Mouse (Mus musculus): ENCODE measurements around the gene Lrrc8d.

Lrrc8d gene

DNA sequence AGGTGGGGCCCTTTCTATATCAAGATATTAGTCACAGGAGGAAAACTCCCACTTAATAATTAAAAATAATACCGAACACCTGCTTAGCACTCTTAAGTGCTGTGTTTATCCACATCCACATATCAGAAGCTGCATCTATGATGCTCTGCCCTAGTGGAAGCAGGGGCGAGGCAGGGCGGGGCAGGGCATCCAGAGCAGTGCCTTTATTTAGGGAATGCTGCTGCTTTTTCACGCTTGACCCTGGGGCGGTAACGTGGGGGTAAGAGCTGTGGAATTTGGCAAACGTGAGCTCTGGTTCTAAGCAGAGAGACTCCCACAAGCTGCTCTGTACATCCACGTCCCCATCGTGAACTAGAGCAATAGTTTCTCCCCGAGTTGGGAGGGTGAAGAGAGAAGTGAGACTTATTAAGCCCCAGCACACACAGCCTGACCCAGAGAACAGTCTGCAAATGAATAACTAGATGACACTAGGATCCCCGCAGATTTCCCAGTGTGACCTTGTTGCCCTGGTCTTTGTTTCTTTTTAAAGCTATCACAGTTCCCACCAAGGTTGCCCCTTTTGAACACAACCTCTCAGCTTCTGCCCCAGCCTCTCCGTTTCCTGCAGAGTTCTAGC, 77.3 kb downstream of the Lrrc8d start:
- DNase-seq: peak; percentile 45

DNA sequence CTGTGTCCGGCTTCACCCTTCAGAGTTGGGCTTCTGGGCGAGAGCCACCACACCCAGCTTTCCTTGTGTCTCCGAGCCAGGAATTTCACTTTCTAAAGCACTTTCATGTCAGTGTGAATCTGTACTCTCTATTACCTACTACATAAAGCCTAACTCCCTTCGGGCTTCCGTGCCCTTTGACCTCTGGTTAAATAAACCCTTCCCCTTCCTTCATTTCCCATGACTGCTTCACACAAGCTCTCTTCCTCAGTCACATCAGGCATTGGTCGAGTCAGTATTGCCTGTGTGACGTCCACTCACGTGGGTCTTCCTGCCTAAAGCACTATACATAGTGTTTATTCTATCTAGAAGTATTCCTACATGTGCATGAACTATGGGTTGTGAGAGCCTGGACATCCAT, 77.9 kb downstream of the Lrrc8d start:
- no peak for DNase-seq

DNA sequence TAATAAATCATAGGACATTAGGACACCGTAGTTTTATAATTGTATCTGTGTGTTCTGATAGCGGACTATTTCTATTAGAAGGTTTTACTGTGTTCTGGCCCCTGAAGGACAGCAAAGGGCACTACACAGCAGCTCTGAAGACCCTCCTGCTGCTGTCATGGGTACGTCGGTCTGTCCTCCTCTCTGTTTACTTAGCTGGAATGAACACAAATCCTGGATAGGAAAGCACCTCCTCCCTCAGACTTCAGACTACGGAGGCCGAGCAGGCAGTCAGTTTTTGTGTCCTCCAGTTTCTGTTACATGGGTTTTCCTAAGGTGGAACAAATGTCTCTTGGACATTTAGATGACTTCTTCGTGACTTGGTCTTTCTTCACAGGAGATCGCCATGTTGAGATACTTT, 78.4 kb downstream of the Lrrc8d start:
- no peak for DNase-seq

DNA sequence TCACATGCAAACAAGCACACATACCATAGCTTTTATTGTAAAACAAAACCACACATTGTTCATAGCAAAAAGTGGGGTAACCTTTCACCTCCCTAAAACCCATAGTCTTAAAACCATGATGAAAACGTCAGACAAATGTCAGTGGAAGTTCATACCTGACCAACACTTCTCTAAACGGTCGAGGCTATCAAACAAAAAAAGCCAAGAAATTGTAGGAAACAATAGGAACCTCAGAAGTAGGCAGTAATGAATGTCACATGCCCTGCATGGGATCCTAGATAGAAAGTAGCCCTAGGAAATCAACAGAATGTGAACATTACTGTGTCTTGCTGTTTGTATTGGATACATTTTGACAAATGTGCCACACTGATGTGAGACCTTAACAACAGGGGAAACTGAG, 79.0 kb downstream of the Lrrc8d start:
- DNase-seq: no peak

DNA sequence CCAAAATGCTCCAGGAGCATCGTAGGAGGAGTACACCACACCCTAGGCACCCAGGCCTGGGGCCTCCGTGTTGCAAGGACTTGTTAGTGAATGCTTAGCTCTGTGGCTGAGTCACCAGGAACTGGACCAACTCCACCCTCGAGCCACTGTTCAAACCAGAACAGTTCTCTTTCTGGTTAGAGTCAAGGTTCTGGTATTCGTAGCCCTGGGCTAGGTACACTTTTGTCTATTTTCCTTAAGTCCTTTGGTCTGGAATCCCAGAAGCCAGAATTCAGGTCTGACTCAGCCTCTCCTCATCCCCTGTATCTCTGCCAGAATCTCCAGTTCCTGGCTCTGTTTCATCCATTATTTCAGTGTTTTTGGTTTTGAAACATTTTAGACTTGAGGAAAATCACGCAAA, 79.6 kb downstream of the Lrrc8d start:
- DNase-seq: no peak

DNA sequence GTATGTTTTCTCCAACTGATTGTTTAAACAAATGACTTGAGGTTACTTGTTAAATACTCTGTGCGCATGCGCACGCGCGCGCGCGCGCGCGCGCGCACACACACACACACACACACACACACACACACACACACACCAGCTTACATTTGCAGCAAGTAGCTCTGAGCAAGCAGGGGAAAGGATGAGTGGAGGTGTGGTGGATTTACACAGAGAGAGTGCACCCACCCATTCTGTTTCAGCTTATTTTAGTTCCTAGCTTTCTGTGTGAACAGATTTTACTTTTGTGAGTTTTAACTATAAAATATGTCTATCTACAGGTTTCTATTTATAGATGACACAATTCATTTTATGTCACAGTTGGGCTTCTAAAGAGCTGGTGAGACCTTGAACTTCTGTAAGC, 84.1 kb downstream of the Lrrc8d start:
- no peak for DNase-seq

DNA sequence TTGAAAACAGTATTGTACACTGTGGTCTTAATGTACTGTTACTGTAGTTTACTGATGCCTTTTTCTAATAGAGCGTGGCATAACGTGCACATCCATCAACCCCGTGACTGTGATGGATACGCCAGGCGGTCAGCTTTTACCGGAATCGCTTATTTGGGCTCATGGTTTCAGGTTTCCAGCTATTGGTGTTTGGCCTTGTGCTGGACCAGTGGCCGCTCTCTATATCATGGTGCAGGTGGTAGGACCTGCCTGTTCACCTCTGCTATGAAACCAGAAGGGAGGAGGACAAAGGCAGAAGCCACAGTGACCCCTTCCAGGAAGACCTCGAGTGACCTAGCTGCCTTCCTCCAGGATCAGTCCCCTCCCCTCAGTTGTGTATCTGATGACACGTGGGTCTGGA, 85.0 kb downstream of the Lrrc8d start:
- DNase-seq: no peak

DNA sequence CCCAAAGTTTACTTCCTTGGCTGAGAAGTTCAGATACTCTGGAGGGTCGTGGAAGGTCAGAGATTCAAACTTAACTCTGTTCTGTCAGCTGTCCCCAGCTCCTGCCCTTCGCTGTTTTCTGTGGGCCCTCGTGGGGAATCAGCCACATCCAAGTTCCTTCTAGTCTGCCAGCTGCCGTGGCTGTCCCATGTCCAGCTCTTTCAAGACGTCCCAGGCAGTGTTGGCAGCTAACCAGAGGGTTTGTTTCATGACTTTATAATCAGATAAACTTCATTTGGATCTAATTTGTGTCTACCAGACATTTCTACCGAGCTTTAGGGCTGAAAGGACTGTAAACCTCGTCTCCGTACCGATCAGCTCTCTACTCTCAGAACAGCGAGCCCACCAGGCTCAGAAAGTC, 87.8 kb downstream of the Lrrc8d start:
- peak; percentile 56 for DNase-seq

DNA sequence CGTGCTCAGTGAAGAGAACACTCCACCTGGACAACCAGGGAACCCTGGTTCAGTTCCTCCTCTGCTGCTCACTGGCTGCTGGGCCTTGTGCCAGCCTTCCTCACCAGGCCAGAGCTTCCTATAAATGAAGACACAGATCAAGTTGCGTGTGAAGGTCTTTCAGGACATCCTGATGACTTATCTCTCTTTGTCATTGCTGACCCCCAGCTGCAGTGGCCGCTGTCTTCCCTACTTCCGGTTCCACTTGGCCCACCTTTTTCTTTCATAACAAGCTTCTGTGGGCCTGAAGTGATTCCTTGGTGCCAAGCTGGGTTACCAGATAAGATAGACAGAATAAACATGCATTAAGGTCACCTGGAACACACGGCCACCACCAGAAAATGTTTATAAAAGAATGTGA, 90.0 kb downstream of the Lrrc8d start:
- peak; percentile 57 for DNase-seq

DNA sequence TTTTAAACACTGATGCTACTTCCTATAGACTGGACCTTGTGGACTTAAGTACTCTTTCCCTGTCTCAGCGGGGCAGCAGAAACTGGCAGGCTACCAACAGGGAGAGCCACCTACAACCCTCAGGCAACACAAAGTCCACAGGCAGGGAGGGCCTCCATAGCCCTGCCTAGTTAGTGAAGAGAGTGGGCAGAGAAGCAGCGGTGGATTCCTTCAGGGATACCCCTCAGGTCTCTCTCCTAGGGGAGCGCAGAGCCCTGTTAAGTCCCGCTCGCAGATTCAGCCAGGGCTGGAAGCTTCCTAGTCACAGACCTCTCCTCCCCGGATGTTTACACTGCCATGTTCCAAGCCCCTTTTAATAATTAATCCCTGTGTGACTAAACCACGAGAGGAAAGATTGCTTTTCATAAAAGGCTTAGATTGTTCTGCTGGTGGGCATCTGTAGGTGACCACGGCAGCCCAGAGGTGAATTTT, 92.6 kb downstream of the Lrrc8d start:
- DNase-seq: peak; percentile 88

DNA sequence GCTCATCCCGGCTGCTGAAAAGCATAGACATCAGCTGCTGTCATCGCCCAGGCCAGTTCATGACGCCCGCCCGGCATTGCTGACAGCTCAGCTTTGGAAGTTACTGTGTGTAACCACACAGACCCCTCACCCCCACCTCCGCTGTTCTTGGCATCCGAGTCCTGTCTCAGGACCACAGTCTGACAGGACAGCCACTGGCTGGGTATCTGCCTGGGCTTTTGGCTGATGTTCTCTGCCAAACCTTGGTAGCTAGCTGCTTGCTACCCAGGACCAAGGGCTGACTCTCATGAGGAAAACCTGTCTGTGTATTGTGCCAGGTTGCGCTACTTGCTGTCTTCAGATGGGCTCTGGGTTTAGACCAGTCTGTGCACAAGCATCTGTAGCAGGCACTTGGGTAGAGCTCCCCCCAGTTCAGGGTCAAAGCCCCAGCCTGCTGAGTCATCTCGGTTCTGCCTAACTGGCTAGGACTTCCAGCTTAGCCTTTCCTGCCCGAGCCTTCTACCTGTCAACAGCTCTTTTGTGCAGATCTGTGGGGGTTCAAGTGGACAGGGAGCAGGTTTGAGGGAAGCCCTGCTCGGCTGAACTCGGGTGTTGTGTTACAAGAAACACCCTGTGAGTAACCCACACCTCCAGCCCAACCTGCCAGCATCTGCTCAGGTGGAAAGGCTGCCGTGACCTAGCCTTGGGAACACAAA, 93.2 kb downstream of the Lrrc8d start:
- DNase-seq: peak; percentile 86

DNA sequence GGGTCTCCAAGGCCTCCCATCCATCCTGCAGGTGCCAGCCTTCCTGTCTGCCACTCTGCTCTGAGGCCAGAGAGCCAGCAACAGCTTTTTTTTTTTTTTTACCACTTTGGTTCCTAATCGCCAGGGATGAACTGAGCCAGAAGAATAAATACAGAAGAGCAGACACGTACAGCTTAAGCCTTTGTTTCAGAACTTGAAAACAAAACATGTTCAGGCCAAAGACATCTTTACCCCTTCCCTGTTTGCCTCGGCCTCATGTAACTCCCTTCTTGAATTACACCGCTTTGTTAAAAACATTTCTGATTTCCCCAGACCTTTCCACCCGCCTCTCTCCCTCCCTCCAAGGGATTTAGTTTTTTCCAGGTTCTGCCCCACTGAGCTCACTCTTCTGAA, 93.8 kb downstream of the Lrrc8d start:
- DNase-seq: no peak

DNA sequence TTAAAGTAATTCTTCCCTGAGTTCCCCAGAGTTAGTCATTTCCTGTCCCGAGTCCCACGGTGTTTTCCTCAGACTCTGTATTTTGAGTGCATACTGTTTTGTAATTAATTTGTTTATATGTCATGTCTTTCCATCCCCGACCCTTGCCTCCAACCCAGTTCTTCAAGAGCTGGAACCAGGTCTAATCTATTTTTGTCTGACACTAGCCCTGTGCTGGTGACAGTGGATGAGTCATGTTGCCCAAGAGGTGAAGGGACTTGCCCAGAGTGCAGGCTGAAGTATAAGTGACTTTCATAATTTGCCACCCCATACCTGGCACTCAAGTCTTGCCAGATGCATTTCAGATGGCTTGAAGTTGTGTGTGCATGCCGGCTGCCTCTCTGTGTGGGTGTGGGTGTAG, 98.7 kb downstream of the Lrrc8d start:
- no peak for DNase-seq

DNA sequence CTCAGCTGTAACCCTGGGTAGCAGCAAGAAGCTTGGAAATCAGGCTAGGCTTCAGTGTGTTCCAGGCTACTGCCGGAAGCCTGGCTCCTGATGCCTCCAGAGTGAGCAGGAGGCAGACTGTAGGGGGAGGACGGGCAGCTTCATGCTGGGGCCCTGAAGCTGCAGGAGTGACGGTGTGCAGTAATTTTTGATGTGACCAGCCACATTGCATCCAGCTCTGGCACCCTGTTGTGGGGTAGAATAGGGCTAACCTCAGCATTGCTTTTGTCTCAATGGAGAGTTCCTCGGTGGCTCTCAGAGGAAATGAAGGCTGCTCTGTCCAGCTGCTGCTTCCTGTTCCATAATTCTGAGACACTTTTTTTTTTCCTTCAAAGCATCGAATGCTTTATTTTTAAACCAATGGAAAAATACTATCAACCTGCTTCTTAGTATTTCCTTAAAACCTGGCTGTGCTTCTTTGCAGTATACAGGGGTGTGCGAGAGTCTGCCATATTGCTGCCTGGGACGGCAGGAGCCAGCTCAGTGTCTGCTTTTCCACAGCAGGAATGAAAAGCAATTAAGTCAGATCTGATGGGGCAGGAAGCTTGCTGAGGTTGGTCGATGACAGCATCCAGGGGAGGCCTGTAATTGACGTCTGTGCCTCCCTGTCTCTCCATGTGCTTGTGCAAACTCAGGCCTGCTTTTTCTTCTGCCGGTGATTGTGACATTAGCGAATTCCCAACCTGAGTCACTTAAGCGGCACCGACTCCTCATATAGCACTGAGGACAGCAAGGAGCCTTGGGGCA, 100.3 kb downstream of the Lrrc8d start:
- DNase-seq: peak; percentile 42

DNA sequence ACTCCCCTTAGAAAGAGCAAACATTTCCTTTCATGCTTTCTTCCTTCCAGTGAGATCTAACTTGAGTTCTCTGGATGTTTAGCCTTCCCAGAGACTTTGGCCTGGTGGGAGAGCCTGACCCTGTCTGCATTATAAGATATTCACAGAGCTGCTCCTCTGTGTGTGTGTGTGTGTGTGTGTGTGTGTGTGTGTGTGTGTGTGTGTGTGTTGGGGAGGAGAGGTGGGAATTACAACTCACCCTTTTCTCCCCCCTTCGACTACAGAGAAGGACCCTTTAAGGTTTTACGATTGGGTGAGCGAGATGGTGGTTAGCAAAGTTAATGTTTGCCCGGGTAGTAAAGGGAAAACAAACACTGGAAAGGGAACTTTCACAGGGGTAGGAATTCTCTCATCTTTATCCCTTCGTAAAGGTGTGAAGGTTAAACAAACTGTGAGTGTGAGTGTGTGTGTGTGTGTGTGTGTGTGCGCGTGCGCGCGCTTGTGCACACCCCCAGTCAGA, 101.3 kb downstream of the Lrrc8d start:
- peak; percentile 64 for DNase-seq

DNA sequence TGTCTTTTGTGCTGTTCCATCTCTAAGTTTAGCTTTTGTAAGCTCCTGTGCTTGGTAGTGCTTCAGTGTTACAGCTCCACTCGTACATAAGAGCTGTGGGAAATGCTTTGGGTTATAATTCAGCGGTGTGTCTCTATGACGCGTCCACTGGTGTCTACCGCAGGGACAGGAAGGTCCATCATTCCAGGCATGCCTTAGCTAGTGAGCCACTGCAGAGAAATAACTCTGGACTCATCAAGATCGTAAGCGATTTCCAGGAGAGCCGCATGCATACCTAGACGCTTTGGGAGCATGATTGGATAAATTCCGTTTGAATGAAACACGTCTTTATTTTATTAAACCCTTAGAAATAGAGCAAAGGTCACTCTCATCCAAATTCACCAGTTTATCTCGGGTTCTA, 106.2 kb downstream of the Lrrc8d start:
- no peak for DNase-seq

DNA sequence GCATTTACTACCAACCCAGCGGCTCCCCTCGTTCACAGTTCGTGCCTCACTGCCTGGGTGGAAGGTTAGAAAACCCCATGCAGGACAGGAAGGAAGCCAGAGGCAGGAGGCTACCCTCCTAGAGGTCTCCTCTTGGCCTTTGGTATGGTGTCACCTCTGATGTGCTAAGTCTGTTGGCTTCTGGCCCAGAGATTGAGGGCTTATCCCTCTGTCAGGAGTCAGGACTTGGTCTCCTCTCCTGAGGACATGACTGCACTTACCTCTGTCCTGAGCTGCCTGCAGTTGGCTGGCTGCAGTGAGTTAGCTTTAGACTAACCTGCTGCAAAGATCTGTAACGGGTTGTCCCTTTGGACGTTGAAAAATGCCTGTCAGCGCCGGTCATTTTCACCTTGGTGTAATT, 107.7 kb downstream of the Lrrc8d start:
- DNase-seq: peak; percentile 62

DNA sequence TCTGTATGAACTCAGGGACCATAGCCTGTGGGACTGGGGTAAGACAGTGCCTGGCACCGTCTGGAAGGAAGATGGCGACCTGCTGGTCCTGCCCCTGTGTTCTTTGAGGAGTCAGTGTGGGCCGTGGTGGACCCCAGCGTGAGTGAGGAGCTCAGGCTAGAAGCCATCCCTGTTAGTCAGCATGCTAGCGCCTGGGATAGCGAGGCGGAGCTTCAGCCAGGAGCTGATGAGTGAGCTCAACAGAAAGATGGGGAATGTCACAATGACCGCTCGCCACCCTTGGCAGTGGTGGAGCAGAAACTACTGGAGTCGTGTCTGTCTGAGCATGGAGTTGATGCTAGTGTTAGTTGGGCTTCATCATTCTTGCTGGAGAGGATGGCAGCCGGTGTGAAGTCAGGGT, 109.3 kb downstream of the Lrrc8d start:
- DNase-seq: no peak

DNA sequence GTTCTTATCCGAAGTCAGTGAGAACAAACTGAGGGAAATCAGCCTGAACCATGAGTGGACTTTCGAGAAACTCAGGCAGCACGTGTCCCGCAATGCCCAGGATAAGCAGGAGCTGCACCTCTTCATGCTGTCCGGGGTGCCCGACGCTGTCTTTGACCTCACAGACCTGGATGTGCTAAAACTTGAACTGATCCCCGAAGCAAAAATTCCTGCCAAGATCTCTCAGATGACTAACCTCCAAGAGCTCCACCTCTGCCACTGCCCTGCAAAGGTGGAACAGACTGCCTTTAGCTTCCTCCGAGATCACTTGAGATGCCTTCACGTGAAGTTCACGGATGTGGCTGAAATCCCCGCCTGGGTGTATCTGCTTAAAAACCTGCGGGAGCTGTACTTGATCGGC, 113.3 kb downstream of the Lrrc8d start:
- DNase-seq: no peak

DNA sequence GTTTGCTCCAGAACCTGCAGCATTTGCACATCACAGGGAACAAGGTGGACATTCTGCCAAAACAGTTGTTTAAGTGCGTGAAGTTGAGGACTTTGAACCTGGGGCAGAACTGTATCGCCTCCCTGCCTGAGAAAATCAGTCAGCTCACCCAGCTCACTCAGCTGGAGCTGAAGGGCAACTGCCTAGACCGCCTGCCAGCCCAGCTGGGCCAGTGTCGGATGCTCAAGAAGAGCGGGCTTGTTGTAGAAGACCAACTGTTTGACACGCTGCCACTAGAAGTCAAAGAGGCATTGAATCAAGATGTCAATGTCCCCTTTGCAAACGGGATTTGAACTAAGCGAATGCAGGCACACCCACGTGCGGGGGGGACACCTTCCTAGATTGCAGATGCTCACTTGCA, 114.2 kb downstream of the Lrrc8d start:
- DNase-seq: peak; percentile 52

DNA sequence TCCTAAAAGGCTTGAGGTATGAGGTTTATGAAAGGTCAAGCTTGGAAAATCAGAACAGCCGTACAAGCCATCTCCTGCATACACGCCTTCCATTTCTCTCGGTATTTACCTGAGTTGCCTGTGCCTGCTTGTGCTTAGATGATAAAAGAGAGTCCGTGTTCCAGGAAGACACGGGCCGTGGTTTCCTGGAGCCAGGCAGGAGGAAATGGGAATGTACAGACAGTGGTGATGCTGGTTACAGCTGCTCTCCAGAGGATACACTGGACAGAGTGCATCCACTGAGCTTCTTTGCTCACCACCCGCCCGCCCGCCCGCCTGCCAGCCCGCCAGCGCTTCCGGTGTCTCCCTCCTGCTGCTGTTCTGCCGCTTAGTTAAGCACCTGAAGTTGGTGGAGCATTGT, 116.3 kb downstream of the Lrrc8d start:
- no peak for DNase-seq

DNA sequence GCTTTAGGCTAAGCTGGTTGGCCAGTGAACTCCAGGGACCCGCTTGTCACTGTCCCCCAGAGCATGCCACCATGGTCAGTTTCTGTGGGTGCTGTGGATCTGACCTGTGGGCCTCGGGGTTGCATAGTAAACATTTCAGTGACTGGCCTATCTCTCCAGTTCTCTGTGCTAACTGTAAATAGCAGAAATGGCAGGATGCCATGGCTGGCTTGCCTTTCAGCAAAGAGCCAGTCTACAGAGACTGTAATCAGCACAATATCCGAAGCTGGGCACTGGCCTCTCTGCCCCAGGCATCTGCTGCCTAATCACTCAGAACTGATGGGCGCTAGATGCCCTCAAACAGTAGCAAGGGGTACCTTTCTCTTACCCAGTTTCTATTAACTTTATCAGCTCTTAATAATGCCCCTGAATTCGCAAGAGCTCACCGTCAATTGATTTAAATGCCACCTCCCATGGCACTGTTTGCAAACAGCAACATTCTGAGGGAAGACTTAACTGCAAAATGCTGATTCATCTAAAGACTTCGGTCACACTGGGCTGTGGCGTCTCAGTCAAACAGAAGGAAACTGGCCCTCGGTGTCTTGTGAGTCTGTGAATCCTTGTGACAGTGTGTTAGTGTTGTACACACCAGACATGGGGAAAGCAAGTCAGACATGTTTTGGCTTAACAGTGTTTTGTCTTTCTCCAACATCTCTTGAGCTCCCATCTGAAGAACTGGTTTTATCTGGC, 117.6 kb downstream of the Lrrc8d start:
- peak; percentile 76 for DNase-seq

DNA sequence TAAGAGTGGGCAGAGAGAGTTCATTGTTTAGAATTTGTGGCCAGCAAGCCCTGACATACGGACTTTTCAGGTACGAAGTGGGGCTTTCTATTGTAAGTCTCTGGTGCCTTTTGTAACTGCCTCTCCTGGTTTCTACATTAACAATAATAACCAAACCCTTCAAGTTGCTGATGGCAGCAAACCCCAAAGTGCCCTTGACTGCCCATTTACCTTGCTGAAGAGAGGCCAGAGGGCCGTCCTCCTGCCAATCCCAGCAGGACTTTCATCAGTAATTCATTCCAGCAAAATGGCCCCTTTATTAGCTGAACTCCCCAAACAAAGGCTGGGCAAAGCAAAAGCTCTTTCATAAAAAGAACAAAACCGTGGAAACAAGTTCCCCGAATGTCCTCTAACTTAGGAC, 118.6 kb downstream of the Lrrc8d start:
- DNase-seq: no peak
